Mouse (Mus musculus) T-helper 2 cell (primary cell): ENCODE measurements around the gene Ankrd31.
"Not testable (repeated sequence)": the region's sequence is repeated elsewhere in the genome, so short reads cannot be mapped to it uniquely, and the experiment has no call there.

Experiments
- in situ Hi-C: fragments of 300-600 bp; cut with MboI, MseI; formaldehyde crosslinking; loops from one replicate; pipeline ENCODE4 v1.15.1; 2025; ENCODE audit warnings: high pct_unique_total_duplicates

Gene Ankrd31

GRCm38 (mm10) chr13:96748109-96748845 lies at the start of gene Ankrd31:
Ankrd31 (plus strand) TSS chr13:96748272.
- in situ Hi-C loops: no loop called here

GRCm38 (mm10) chr13:96702567-96703278 lies 45.3 kb upstream of the Ankrd31 start:
- in situ Hi-C loops: no loop called here

GRCm38 (mm10) chr13:96709269-96710233 lies 38.5 kb upstream of the Ankrd31 start:
- in situ Hi-C loops: no loop called here

GRCm38 (mm10) chr13:96716311-96716710 lies 31.8 kb upstream of the Ankrd31 start:
- in situ Hi-C loops: no loop called here

GRCm38 (mm10) chr13:96717821-96718220 lies 30.3 kb upstream of the Ankrd31 start:
- in situ Hi-C loops: no loop called here

- in situ Hi-C loops: no loop called here
Measured at GRCm38 (mm10) chr13:96720003-96720402, 28.1 kb upstream of the Ankrd31 start.

- in situ Hi-C loops: no loop called here
Measured at GRCm38 (mm10) chr13:96728289-96728688, 19.8 kb upstream of the Ankrd31 start.

GRCm38 (mm10) chr13:96729146-96729545 lies 18.9 kb upstream of the Ankrd31 start:
- in situ Hi-C loops: no loop called here

GRCm38 (mm10) chr13:96730116-96730515 lies 18.0 kb upstream of the Ankrd31 start:
- in situ Hi-C loops: no loop called here

- in situ Hi-C loops: no loop called here
Measured at GRCm38 (mm10) chr13:96735175-96735574, 12.9 kb upstream of the Ankrd31 start.

GRCm38 (mm10) chr13:96740159-96740558 lies 7.9 kb upstream of the Ankrd31 start:
- in situ Hi-C loops: no loop called here

- in situ Hi-C loops: no loop called here
Measured at GRCm38 (mm10) chr13:96742871-96743270, 5.2 kb upstream of the Ankrd31 start.

GRCm38 (mm10) chr13:96746055-96746454 lies 2.0 kb upstream of the Ankrd31 start:
- in situ Hi-C loops: no loop called here

- in situ Hi-C loops: no loop called here
Measured at GRCm38 (mm10) chr13:96749859-96750258, 1.8 kb downstream of the Ankrd31 start.

GRCm38 (mm10) chr13:96760848-96761247 lies 12.8 kb downstream of the Ankrd31 start:
- in situ Hi-C loops: no loop called here

GRCm38 (mm10) chr13:96786071-96786470 lies 38.0 kb downstream of the Ankrd31 start:
- in situ Hi-C loops: not testable (repeated sequence)

- in situ Hi-C loops: no loop called here
Measured at GRCm38 (mm10) chr13:96793451-96793850, 45.4 kb downstream of the Ankrd31 start.

- in situ Hi-C loops: no loop called here
Measured at GRCm38 (mm10) chr13:96795301-96795700, 47.2 kb downstream of the Ankrd31 start.

- in situ Hi-C loops: no loop called here
Measured at GRCm38 (mm10) chr13:96797500-96797899, 49.4 kb downstream of the Ankrd31 start.

- in situ Hi-C loops: no loop called here
Measured at GRCm38 (mm10) chr13:96849752-96850151, 101.7 kb downstream of the Ankrd31 start.

- in situ Hi-C loops: no loop called here
Measured at GRCm38 (mm10) chr13:96852133-96852532, 104.1 kb downstream of the Ankrd31 start.

GRCm38 (mm10) chr13:96853256-96853655 lies 105.2 kb downstream of the Ankrd31 start:
- in situ Hi-C loops: no loop called here
